Mouse (Mus musculus) fibroblast of lung, adult 2 months (primary cell): ENCODE data around the gene Tmie.
A peak's percentile ranks its signal among the peaks of the same experiment; 100 is the strongest.

Source experiments
- DNase-seq: peaks from one replicate; pipeline ENCODE4 v3.0.0-alpha.2; 2011; ENCODE audit warnings: low read depth

Gene Tmie

GRCm38 (mm10) chr9:110888935-110889334 is 9.0 kb upstream of the Tmie start:
- no peak for DNase-seq

DNA sequence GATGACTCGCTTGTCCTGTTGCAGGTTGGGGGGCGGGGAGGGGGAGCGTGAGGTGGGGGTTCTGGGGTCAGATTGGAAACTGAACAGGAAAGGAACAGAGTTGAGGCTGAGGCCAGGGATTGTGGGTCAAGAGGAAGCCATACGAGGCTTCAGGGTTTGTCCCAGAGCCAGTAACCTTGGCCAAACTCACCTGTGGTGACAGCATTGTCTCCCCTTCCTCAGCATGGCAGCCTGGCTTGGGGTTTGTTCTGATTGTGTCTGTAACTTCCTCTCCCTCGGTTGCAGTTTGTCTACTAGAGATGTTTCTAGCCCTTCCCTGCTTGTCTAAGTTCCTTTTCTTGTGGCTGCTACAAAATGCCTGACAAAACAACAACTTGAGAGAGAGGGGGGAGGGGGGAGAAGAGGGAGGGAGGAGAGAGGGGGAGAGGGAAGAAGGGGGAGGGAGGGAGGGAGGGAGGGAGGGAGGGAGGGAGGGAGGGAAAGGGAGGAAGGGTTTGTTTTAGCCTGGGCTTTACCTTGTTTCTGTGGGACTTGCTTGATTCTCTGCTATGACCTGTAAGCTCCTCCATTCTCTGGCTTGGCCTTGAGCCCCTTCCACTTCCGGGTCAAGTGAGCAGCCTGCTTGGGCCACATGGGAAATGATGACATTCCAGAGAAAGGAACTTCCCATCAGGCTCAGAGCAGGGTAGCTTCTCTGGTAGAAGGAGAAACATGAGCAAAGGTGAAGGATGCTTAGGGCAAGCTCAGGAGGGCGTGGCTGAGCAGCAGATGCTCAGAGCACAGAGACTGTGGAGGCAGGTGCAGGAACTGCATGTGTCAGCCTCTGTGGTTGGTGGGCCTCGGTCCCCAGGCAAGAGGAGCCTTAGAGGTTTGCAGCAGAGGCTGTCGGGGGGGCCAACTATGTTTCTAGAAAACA is 7.7 kb upstream of the Tmie start:
- DNase-seq: no peak

DNA sequence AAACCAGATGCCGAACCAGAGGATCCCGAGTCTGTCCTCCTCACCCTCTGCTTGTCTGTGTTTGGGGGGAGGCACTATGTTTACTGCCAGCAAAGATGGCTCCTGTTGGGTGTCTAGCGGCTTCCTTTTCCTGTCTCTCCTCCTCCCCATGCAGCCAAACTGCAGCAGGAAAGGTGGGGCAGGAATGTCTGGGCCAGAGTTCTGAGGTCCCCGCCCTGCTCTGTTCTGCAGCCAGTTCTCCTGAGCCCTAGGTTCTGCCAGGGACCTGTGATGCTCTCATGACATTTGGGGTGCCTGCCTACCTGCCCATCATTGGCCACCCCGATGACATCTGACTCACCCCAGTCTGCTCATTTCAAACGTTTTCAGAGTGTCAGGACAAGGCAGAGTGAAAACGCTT is 2.0 kb upstream of the Tmie start:
- DNase-seq: no peak

DNA sequence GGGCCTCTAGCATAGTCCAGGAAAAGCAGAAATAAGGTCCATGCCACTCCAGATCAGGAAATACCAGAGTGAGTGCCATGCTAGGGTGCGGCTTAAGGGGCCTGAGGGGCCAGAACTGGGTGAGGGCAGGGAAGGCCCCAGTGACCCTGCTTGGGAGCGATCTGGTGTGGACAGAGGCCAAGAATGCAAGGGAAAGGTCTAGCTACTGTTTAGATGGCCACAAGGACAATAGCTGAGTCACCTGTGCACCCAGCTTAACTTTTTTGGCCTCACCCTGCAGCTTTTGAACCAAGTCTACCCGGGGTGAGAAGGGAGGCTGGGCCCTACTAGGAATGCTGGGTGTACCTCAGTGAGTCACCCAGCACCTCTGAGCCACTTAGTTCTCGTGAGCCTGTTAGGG is 859 bp upstream of the Tmie start:
- no peak for DNase-seq

GRCm38 (mm10) chr9:110879191-110879920 is 557 bp downstream of the Tmie start, which contains the start of gene Als2cl:
Gene Als2cl (plus strand): TSS chr9:110879870.
- DNase-seq: peak; percentile 72

GRCm38 (mm10) chr9:110877888-110878287 is 2.0 kb downstream of the Tmie start:
- peak; percentile 84 for DNase-seq

DNA sequence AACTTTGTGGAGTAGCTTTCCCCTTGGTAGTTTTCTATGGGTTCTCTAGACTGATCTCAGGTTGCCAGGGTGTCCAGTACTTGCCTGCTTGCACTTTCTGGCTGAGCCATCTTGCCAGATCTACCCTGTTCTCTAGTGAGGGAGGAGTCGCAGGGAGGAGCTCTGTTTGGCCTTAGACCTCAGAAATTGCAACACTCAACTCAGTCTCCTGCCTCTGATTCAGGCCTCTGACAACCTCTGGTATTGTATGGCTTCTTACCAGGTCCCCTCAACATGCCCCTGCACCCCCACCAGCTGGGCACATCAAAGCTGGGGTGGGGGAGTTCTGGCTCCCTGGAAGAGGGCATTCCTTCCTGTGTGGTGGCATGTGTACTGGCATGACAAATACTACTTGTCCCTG is 2.6 kb downstream of the Tmie start:
- DNase-seq: peak; percentile 55

GRCm38 (mm10) chr9:110875288-110875695 is 4.6 kb downstream of the Tmie start:
- DNase-seq: no peak

GRCm38 (mm10) chr9:110874660-110875191 is 5.2 kb downstream of the Tmie start:
- no peak for DNase-seq

DNA sequence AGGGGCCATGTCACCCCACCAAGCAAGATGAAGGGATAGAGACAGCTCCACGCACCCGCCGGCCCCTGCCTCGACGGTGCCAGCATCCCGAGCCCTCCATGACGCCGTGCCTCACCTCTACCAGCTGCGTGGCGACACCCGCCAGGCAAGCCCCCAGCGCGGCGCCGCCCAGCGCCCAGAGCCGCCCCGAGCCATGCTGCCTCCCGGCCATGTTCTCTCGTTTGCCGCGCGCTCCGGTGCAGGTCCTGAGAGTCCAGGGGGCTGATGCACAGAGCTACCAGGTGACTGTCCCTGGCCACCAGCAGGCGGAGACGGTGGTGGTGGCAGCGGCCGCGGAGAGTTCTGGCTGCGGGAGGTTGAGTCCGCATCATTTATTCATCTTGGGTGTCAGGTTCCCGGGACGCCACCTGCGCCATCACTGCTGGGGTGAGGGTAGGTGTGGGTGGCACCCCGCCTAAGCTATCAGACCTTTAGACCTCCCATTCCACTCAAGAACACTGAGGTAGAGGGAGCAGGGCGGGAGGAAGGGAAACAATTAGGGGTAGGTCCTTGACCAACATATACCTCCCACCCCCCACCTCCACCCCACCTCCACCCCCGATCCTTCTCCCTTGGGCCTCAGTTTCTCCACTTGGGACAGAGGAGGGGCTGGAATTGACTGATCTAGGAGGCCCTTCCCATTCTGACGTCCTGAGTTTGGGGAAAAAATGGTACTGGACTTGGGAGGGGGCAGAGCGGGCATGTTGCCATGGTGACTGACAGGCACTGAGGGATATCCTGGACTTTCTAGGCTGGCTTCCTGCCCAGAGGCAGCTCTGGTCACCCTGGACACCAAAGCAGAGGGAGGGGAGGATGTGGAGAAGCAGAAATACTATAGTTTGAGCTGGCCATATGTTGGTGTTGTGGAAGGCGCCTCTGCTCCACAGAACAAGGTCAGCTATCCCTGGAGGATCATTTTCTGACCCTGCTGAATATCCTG is 5.9 kb downstream of the Tmie start:
- DNase-seq: no peak

GRCm38 (mm10) chr9:110871030-110871429 is 8.9 kb downstream of the Tmie start:
- no peak for DNase-seq

- no peak for DNase-seq
Measured at GRCm38 (mm10) chr9:110858967-110859596, 20.8 kb downstream of the Tmie start.

GRCm38 (mm10) chr9:110858523-110858922 is 21.4 kb downstream of the Tmie start:
- no peak for DNase-seq

DNA sequence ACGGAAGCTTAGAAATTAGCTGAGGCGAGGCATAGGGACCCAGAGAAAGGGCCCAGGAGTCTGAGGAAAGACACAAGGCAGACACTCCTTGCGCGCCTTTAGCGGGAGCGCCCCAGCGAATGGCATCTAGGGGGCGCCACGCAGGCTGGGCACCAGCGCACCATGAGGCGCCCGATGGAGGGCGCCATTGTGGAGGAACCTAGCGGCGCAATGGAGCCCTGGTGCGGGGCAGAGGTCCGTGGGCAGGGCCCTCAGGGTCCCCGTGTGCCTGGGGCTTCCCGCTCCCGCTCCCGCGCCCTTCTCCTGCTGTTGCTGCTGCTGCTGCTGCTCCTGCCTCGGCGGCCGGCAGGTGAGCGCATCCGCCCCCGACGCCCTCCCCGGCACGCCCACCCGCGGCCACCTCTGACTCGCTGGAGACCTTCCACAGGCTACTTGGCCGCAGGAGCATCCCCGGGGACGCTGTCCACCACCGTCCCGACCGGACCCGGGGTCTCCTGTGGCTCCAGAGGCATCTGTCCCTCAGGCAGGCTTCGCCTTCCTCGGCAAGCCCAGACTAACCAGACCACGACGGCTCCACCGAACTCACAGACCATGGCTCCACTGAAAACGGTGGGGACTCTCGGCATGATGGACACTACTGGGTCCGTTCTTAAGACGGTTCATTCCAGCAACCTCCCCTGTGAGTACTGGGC is 22.0 kb downstream of the Tmie start, which contains the start of gene Prss50:
Gene Prss50 (plus strand): TSS at position 187 of the 692 bp plus-strand sequence.
- DNase-seq: no peak

DNA sequence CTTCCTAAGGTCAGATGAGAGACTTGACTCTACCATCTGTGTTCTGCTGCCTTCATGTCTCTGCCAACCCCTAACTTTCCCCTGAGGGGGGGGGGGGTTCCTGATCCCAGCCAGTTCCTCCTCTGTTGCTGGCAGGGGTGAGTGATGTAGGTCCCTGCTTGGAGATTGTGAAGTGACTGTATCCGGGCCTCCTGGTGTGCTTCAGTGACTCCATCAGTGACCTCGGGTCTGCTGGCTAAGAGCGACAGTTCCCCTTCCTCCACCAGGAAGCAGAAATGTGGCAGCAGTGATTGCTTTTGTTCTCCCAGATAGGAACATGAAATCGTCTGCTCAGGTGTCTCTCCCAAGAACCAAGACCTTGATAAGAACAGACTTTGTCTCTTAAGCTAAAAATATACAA is 23.0 kb downstream of the Tmie start:
- no peak for DNase-seq

DNA sequence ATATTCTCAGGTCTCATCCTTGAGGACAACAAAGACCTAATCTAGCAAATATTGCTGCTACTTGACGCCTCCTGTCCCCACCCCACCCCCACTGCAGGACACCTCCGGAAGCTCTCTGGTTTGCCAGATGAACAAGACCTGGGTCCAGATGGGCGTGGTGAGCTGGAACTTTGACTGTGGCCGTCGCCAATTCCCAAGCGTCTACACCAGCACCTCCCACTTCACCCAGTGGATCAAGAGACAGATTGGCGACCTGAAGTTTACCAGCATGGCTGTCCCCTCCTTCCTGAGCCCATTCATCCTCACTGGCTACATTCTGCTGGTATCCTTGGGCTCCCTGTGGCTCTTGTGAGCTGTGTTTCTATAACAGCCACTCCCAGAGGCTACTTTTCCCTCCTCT is 24.0 kb downstream of the Tmie start:
- DNase-seq: no peak

GRCm38 (mm10) chr9:110849162-110849561 is 30.8 kb downstream of the Tmie start:
- peak; percentile 61 for DNase-seq

DNA sequence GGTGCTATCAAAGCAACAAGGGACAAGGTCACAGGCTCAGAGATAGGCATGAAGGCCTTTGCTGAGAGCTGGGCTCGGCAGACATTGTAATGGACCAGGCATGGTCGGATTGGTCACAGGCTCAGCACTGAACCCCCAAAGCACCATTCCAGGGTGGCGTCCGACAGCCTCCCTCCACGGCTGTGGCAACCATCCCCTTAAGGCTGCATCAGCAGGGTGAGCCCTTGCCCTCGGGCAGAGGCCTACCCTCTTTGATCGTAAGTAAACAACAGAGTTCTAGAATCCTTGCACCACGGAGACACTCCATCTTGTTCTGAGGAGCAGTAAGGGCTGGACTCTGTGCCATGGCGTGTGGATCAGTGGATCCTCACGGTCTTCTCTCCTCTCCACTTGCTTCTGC is 35.7 kb downstream of the Tmie start, which contains the start of gene Prss46:
Gene Prss46 (plus strand): TSS at position 301 of the 400 bp plus-strand sequence.
- no peak for DNase-seq

- peak; percentile 66 for DNase-seq
Measured at GRCm38 (mm10) chr9:110841438-110841837, 38.5 kb downstream of the Tmie start.

GRCm38 (mm10) chr9:110840905-110841304 is 39.0 kb downstream of the Tmie start:
- DNase-seq: no peak
